In the genomic region with DNA sequence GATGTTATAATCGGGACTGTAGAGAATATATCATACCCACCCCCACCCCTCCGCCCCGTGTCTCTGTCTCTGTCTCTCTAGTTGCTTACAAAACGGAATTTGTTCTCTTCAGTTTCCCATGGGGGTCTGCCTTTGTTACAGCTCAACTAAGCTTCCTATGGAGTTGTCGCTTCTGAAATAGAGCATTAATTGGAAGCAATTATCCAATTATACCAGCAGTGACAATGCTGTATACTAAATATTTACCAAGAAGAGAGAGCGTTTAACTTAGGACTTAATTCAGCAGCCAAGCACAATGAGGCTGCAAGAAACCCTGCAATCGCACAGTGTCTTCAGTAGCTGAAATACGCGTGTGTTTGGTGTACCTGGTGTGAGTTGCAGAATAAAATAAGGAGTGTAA, we compare ENCODE assay signal across 11 mouse cellular contexts. TPM values are rescaled to one million over a fixed set of nuclear protein-coding genes. Genes with fewer than 3 reads are reported as not detected.
A peak's percentile ranks its signal among the peaks of the same experiment; 100 is the strongest.
DNase-seq lines count a peak whose midpoint lies in the region; ATAC-seq lines count a peak whose summit lies in the region.
"Had no signal": no experiment of that assay in that cellular context is flagged by ENCODE, and none has a peak within 500 bp of the region (broad histone marks: within the 10 kb centered on the region; RNA-seq: fewer than 3 reads in every experiment).

No protein-coding gene starts in this region.

- no peak overlapping the region for H3K27ac ChIP-seq in liver, embryonic 11.5 days (ENCODE audit: low read depth, low read length)
- no peak overlapping the region for H3K27ac ChIP-seq in liver, embryonic 12.5 days
- H3K27ac ChIP-seq in hindbrain, embryonic 11.5 days (ENCODE audit: low read depth, low read length), result peak overlapping the region; percentile 85
- peak overlapping the region; percentile 94 for H3K27ac ChIP-seq in midbrain, embryonic 13.5 days
- H3K27ac ChIP-seq: intestine, embryonic 15.5 days had no signal

- no peaks in the 10 kb centered on the region for H3K9me3 ChIP-seq in liver, embryonic 11.5 days (ENCODE audit: control insufficient read depth, low read length)
- H3K9me3 ChIP-seq in liver, embryonic 12.5 days (replicated peaks), result no peaks in the 10 kb centered on the region
- no peaks in the 10 kb centered on the region for H3K9me3 ChIP-seq in hindbrain, embryonic 11.5 days (ENCODE audit: control insufficient read depth, low read length)
- H3K9me3 ChIP-seq in midbrain, embryonic 13.5 days, result no peaks in the 10 kb centered on the region
- H3K9me3 ChIP-seq: intestine, embryonic 15.5 days had no signal

- H3K9ac ChIP-seq in liver, embryonic 11.5 days (ENCODE audit: low read depth, low read length), result no peak overlapping the region
- H3K9ac ChIP-seq in liver, embryonic 12.5 days, result no peak overlapping the region
- H3K9ac ChIP-seq in hindbrain, embryonic 11.5 days (ENCODE audit: low read depth, low read length), result no peak overlapping the region
- 0 out of 2 replicates have a peak overlapping the region, but pooled peaks have one; percentile 60 for H3K9ac ChIP-seq in midbrain, embryonic 13.5 days (replicated peaks)
- H3K9ac ChIP-seq: intestine, embryonic 15.5 days had no signal

- intact Hi-C loops in left cerebral cortex, postnatal 36 days (cut with DNase I), result no loop called here

- H3K27me3 ChIP-seq in liver, embryonic 11.5 days (replicated peaks; ENCODE audit: control insufficient read depth, insufficient read depth, low read length), result no peaks in the 10 kb centered on the region
- H3K27me3 ChIP-seq in liver, embryonic 12.5 days (replicated peaks), result no peaks in the 10 kb centered on the region
- no peaks in the 10 kb centered on the region for H3K27me3 ChIP-seq in hindbrain, embryonic 11.5 days (ENCODE audit: control insufficient read depth, insufficient read depth, low read length)
- no peaks in the 10 kb centered on the region for H3K27me3 ChIP-seq in midbrain, embryonic 13.5 days
- H3K27me3 ChIP-seq: intestine, embryonic 15.5 days had no signal

- no peak for ATAC-seq in liver, embryonic 11.5 days (replicated peaks; ENCODE audit: low FRiP score)
- no peak for ATAC-seq in liver, embryonic 12.5 days
- no peak for ATAC-seq in hindbrain, embryonic 11.5 days (ENCODE audit: low FRiP score)
- ATAC-seq in midbrain, embryonic 13.5 days, result peak; percentile 13
- ATAC-seq: intestine, embryonic 15.5 days had no signal

- no peak overlapping the region for H3K4me2 ChIP-seq in liver, embryonic 11.5 days
- H3K4me2 ChIP-seq in liver, embryonic 12.5 days, result no peak overlapping the region
- no peak overlapping the region for H3K4me2 ChIP-seq in hindbrain, embryonic 11.5 days (replicated peaks; ENCODE audit: low read depth, low read length)
- peak overlapping the region; percentile 50 for H3K4me2 ChIP-seq in midbrain, embryonic 13.5 days (replicated peaks)
- H3K4me2 ChIP-seq: intestine, embryonic 15.5 days had no signal

- peak; percentile 12 for DNase-seq in liver, embryonic 11.5 days (ENCODE audit: low spot score)
- DNase-seq in hindbrain, embryonic 11.5 days (ENCODE audit: low spot score), result no peak
- DNase-seq in cerebellum, adult 11 months, result no peak
- DNase-seq in spleen, adult 18-20 months, result no peak
- DNase-seq in left cerebral cortex, postnatal 36 days (ENCODE audit: low spot score in 2 of 2), result no peak
- DNase-seq: gastrocnemius, postnatal 25 days; kidney, postnatal 4 days; lung, adult 2 months had no signal

- H3K4me1 ChIP-seq in liver, embryonic 11.5 days (replicated peaks; ENCODE audit: control insufficient read depth, insufficient read depth, low read length), result no peaks in the 10 kb centered on the region
- H3K4me1 ChIP-seq in liver, embryonic 12.5 days, result no peaks in the 10 kb centered on the region
- no peaks in the 10 kb centered on the region; the same call in 1 of the 2 replicates for H3K4me1 ChIP-seq in hindbrain, embryonic 11.5 days (replicated peaks; ENCODE audit: control insufficient read depth, insufficient read depth, low read length)
- H3K4me1 ChIP-seq in midbrain, embryonic 13.5 days (replicated peaks), result peaks cover 23% of the 10 kb centered on the region
- H3K4me1 ChIP-seq: intestine, embryonic 15.5 days had no signal

- no peak overlapping the region for H3K4me3 ChIP-seq in liver, embryonic 11.5 days (ENCODE audit: low read depth, low read length)
- no peak overlapping the region for H3K4me3 ChIP-seq in liver, embryonic 12.5 days
- no peak overlapping the region for H3K4me3 ChIP-seq in hindbrain, embryonic 11.5 days (ENCODE audit: low read depth, low read length)
- H3K4me3 ChIP-seq in midbrain, embryonic 13.5 days (replicated peaks), result no peak overlapping the region
- H3K4me3 ChIP-seq: intestine, embryonic 15.5 days had no signal

- 86% methylated on average over 9 of the region's 9 CpGs for WGBS in liver, embryonic 11.5 days
- WGBS in liver, embryonic 12.5 days (ENCODE audit: insufficient replicate concordance), result 88% methylated on average over 9 of the region's 9 CpGs
- WGBS in hindbrain, embryonic 11.5 days, result 71% methylated on average over 9 of the region's 9 CpGs
- WGBS in midbrain, embryonic 13.5 days, result 34% methylated on average over 9 of the region's 9 CpGs

- H3K36me3 ChIP-seq in liver, embryonic 11.5 days (ENCODE audit: control insufficient read depth, insufficient read depth, low read length), result peaks cover 5% of the 10 kb centered on the region; the same call in 1 of the 2 replicates
- peaks cover 42% of the 10 kb centered on the region for H3K36me3 ChIP-seq in liver, embryonic 12.5 days
- H3K36me3 ChIP-seq in hindbrain, embryonic 11.5 days (ENCODE audit: control insufficient read depth, insufficient read depth, low read length), result no peaks in the 10 kb centered on the region
- H3K36me3 ChIP-seq in midbrain, embryonic 13.5 days, result no peaks in the 10 kb centered on the region
- H3K36me3 ChIP-seq: intestine, embryonic 15.5 days had no signal

RNA-seq across cellular contexts. Expression of gene Ppp1r21, which starts 36.4 kb away (rescaled TPM):
- polyA plus RNA-seq in liver, embryonic 11.5 days (2014; fragmentation: Nextera tagmentation; extraction: Ambion mirVana), result 16.2 and 16.6 TPM in 2 replicates
- 8.8 and 11.2 TPM in 2 replicates for polyA plus RNA-seq in liver, embryonic 12.5 days (2016; fragmentation: Nextera tagmentation; extraction: Ambion mirVana)
- 25.4 and 28.6 TPM in 2 replicates for polyA plus RNA-seq in hindbrain, embryonic 11.5 days (2014; fragmentation: Nextera tagmentation; extraction: Ambion mirVana)
- 30.9 and 33.7 TPM in 2 replicates for polyA plus RNA-seq in midbrain, embryonic 13.5 days (2015; fragmentation: Nextera tagmentation; extraction: Ambion mirVana)
- total RNA-seq in left cerebral cortex, postnatal 36 days (2021), result 10 to 100 TPM; 79.7 to 81.5 TPM

RNA-seq across cellular contexts. Expression of gene Foxn2, which starts 53.0 kb away (rescaled TPM):
- polyA plus RNA-seq in liver, embryonic 11.5 days (2014; fragmentation: Nextera tagmentation; extraction: Ambion mirVana), result 15.0 and 15.3 TPM in 2 replicates
- 17.5 and 18.5 TPM in 2 replicates for polyA plus RNA-seq in liver, embryonic 12.5 days (2016; fragmentation: Nextera tagmentation; extraction: Ambion mirVana)
- 9.2 and 9.6 TPM in 2 replicates for polyA plus RNA-seq in hindbrain, embryonic 11.5 days (2014; fragmentation: Nextera tagmentation; extraction: Ambion mirVana)
- polyA plus RNA-seq in midbrain, embryonic 13.5 days (2015; fragmentation: Nextera tagmentation; extraction: Ambion mirVana), result 9.6 and 11.3 TPM in 2 replicates
- 10 to 100 TPM; 14.1 to 14.5 TPM for total RNA-seq in left cerebral cortex, postnatal 36 days (2021)

Comparison
In these comparisons a context has a peak if more than half of its experiments do, and no peak if none do; other contexts are left out.
1. H3K27ac ChIP-seq: peak in hindbrain, embryonic 11.5 days (single experiment) and midbrain, embryonic 13.5 days (single experiment); none in liver, embryonic 11.5 days (single experiment) and liver, embryonic 12.5 days (single experiment).